Mouse (Mus musculus) G1E (cell line): ENCODE measurements around the gene Prr7. TPM values are rescaled to one million over a fixed set of nuclear protein-coding genes. Genes with fewer than 3 reads are reported as not detected.
"Not testable (repeated sequence)": the region's sequence is repeated elsewhere in the genome, so short reads cannot be mapped to it uniquely, and the experiment has no call there.

Source experiments
- ATAC-seq: 2 replicates; pipeline ENCODE4 v1.8.0; 2016; ENCODE audit warnings: mild to moderate bottlenecking; ENCODE audit not compliant: insufficient number of reproducible peaks, poor library complexity, low FRiP score, severe bottlenecking; ENCODE audit errors: extremely low read depth
- DNase-seq: peaks from one replicate; pipeline ENCODE4 v3.0.0; 2012; ENCODE audit warnings: low spot score
- H3K27me3 ChIP-seq: 2 replicates; pipeline ENCODE4 v1.6.1; 2012; ENCODE audit warnings: mild to moderate bottlenecking, low read length, inconsistent platforms; ENCODE audit not compliant: insufficient read depth
- H3K36me3 ChIP-seq: replicated peaks from 2 replicates; pipeline ENCODE3; 2012; ENCODE audit warnings: mild to moderate bottlenecking, inconsistent platforms
- H3K4me1 ChIP-seq: 2 replicates; pipeline ENCODE4 v1.6.1; 2012; ENCODE audit warnings: low read depth, low read length, inconsistent platforms, mixed read lengths; ENCODE audit not compliant: insufficient read depth
- H3K4me3 ChIP-seq: 2 replicates; pipeline ENCODE4 v1.5.1; 2012; ENCODE audit warnings: low read depth, mild to moderate bottlenecking, inconsistent platforms, low read length, moderate library complexity, mixed read lengths
- H3K9me3 ChIP-seq: replicated peaks from 2 replicates; pipeline ENCODE4 v1.6.1; 2012; ENCODE audit warnings: inconsistent platforms
- CTCF ChIP-seq: IDR thresholded peaks from 2 replicates; pipeline ENCODE4 v1.5.1; 2012; ENCODE audit warnings: low read depth, low read length, inconsistent platforms, mixed read lengths
- GATA1 ChIP-seq: IDR thresholded peaks from 2 replicates; pipeline ENCODE4 v1.6.1; 2012; ENCODE audit warnings: borderline replicate concordance, low read length, inconsistent platforms, mixed read lengths
- GATA2 ChIP-seq: IDR thresholded peaks from 2 replicates; pipeline ENCODE4 v1.6.1; 2012; ENCODE audit warnings: low read depth, low read length, inconsistent platforms, borderline replicate concordance
- POLR2AphosphoS5 ChIP-seq: IDR thresholded peaks from 2 replicates; pipeline ENCODE4 v1.6.1; 2012; ENCODE audit warnings: low read depth, low read length, inconsistent platforms; ENCODE audit not compliant: insufficient replicate concordance
- TAL1 ChIP-seq: conservative IDR thresholded peaks from 2 replicates; pipeline ENCODE4 v1.6.1; 2012; ENCODE audit warnings: low read depth, low read length, inconsistent platforms, mixed read lengths
- polyA plus RNA-seq: library from polyadenylated mRNA; stranded (reverse); fragments of >175 nt; gene quantifications from 2 replicates; pipeline ENCODE4 v1.2.3, GENCODE M21; 2012
- total RNA-seq, 2 experiments: library from RNA; stranded (forward) in 1 of 2; stranded (reverse) in 1 of 2; fragments of 200-1000 nt in 1 of 2; fragments of >200 nt in 1 of 2; fragmentation: Nextera tagmentation in 1 of 2; gene quantifications; 2 replicates each; pipeline ENCODE4 v1.2.3; 2014 to 2017

The Prr7 gene
- total and polyA plus RNA-seq, 3 experiments: 0.44 to 1.6 TPM; not detected in 1

DNA sequence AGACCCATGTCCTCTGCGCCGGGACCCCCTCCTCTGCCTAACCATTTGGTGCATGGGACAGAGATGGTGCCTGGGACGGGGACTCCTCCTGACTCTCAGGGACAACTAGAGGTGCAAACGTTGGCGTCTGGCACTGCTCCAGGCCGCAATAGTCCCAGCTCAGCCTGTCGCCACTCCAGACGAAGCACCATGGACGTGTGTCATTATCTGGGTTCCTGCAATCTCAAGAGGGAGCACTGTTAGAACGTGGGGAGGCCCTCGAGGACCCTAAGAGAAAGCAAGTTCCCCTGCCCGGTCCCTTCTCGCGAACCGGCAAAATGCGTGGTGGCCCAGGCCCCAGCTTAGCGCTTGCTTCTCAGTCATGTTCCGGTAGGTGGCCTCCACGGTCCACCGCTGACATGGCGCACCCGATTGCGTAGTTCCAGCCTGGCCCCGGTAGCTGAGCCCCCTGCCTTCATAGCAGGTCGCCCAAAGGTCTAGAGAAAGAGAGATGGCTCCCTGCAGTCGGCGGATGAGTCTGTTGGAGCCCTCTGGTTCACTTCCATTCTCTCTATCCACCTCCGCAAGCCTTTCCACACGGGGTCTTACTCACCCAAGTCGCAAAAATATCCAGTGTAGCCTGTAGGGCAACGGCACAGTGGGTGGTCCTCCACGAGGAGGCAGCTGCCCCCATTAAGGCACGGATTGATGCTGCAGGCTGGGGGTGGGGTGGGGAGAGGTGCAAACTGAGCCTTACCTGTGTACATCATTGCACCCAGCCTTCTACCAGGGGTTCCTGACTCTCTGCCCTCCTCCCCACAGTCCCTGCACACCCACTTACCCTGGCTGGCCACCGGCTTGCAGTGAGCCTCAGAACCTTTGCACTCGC is 42.9 kb upstream of the Prr7 start:
- H3K4me3 ChIP-seq: no peak overlapping the region
- no peak for TF ChIP-seq TAL1
- no peak for TF ChIP-seq POLR2AphosphoS5
- no peak for TF ChIP-seq GATA1
- no peak for TF ChIP-seq GATA2
- TF ChIP-seq CTCF: no peak
- H3K4me1 ChIP-seq: peaks cover 5% of the 10 kb centered on the region
- peaks cover 32% of the 10 kb centered on the region for H3K27me3 ChIP-seq
- no peaks in the 10 kb centered on the region for H3K9me3 ChIP-seq
- ATAC-seq: no peak
- no peak for DNase-seq
- H3K36me3 ChIP-seq: no peaks in the 10 kb centered on the region

DNA sequence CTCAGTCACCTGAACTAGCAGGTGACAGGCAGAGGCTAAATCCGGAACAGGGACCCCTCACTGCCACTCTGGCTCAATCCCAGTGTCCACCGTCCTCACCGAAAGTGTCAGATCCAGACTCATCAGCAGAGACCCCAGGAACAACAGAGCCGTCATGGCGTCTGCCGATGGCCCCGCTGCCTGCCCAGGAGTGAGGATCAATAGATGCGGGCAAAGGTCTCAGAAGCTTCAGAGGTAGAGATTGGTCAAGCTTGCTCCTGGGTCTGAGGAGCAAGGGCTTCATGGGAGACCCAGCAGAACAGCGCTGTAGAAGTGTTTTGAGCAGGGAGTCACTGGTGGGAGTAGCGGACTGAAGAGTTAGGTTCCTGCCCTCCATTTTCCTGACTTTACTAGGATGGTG is 37.5 kb upstream of the Prr7 start, which contains the start of gene F12:
TSS of gene F12 (minus strand) at position 181 of the 400 bp plus-strand sequence.
- H3K4me3 ChIP-seq: no peak within 1 kb of the TSS
- no peaks in the 10 kb centered on the region for H3K9me3 ChIP-seq
- DNase-seq (no peak), ATAC-seq (no peak)
- H3K36me3 ChIP-seq: no peaks in the 10 kb centered on the region
- TF ChIP-seq TAL1: no peak
- no peak for TF ChIP-seq POLR2AphosphoS5
- TF ChIP-seq GATA1: no peak
- no peak for TF ChIP-seq GATA2
- TF ChIP-seq CTCF: no peak
- peaks cover 44% of the 10 kb centered on the region for H3K27me3 ChIP-seq
- H3K4me1 ChIP-seq: peaks cover 4% of the 10 kb centered on the region

DNA sequence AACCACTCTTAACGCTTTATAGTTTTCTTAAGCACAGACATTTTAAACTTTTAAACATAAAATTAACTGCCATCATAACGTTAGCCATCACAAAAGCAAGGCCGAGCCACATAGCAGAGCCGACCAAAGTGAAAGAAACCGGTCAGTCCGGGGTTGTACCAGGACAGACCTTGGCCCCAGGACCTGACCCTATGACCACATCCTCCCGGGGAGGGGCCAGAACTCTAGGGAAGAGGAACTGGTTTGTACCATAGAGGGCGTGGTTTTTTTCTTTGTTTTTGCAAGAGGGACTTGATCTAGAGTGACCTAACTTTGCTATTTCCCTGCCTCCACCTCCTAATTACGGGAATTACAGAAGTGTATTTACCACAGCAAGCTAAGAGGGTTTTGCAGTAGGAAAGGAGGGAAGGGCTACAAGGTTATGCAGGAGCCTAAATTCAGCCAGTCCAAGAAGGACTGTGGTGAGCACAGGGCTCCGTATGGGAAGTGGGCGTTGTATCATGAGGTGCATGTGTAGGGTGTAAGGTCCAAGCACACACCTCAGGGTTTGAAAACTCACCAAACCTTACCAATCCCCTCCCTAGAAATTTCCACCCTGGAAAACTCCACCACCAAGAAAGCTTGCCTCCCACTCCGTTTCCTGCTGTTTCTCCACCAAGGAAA is 34.7 kb upstream of the Prr7 start:
- DNase-seq: no peak
- Histone ChIP-seq H3K4me1 (peaks cover 7% of the 10 kb centered on the region), H3K9me3 (no peaks in the 10 kb centered on the region), H3K27me3 (peaks cover 44% of the 10 kb centered on the region), H3K36me3 (no peaks in the 10 kb centered on the region), H3K4me3 (no peak overlapping the region)
- no peak for TF ChIP-seq CTCF
- no peak for TF ChIP-seq TAL1
- no peak for TF ChIP-seq GATA2
- TF ChIP-seq POLR2AphosphoS5: no peak
- TF ChIP-seq GATA1: no peak
- ATAC-seq: no peak

DNA sequence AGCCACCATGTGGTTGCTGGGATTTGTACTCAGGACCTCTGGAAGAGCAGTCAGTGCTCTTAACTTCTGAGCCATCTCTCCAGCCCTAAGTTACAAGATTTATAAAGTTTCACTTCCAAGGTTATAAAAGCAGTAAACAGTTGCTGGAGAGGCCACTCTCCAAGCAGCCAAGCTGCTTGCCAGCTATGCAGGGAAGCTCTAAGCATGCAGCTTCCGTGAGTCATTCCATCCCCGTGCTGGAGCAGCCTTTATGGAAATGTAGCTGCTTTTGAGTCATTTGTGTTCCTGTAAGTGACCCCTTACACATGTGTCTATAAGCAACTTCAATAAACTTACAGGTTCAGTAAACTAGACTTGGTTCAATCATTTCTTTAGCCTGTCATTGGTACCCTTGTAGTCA is 33.5 kb upstream of the Prr7 start:
- Histone ChIP-seq H3K4me1 (peaks cover 7% of the 10 kb centered on the region), H3K36me3 (no peaks in the 10 kb centered on the region), H3K4me3 (no peak overlapping the region), H3K9me3 (no peaks in the 10 kb centered on the region), H3K27me3 (peaks cover 41% of the 10 kb centered on the region)
- no peak for DNase-seq
- no peak for ATAC-seq
- TF ChIP-seq GATA2 (no peak), TAL1 (no peak), POLR2AphosphoS5 (no peak), GATA1 (no peak), CTCF (no peak)

DNA sequence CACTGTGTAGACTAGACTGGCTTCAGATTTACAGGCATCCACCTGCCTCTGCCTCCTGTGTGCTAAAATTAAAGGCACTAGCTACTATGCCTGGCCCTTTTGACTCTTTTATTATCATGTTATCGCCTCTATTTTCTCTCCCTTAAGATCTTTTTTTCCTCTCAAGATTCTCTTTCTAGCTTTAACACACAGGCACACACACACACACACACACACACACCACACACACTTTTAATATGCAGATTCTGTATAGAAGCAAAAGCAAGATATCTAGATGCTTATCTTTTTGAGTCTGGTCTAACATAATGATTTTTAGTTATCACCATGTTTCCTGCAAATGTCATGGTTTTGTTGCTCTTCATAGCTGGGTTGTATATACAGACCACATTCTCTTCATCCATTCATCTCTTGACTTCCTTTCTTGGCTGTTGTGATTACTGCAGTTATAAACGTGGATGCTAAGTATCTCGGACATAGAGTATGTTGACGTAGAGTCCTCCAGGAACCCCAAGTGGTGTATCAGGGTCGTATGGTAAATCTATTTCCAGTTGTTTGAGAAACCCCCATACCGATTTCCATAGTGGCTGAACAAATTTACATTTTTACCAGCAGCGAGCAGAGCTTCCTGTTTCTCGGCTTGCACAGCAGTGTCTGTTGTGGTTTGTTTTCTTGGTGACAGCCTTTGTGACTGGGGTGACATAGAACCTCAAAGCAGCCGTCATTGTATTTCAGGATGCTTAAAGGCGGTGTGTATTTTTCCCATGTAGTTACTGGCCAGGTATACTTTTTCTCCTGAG is 32.0 kb upstream of the Prr7 start:
- ATAC-seq: no peak

DNA sequence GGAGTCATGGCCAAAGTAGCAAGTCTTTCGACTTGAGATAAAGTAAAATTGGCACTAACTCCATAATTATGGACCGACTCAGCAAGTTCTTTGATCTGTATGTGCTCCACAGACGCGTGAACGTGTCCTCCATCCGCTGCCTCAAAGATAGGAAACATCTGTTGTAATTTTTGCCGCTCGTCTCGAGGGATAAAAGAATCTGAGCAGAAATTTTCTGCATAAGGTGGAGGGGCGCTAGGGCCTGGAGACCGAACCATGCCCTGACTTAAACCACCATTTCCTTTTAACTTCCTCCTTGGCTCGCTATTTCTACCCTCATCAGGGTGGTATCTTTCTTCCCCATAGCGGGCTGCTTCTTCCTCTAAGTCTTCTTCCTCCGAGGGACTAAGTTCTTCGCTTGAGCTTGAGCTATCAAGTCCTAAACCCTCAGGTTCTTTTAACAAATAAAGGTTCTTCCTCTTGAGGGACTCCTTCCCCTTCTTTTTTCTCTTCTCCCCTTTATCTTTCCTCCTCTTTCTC is 26.9 kb upstream of the Prr7 start:
- peaks cover 20% of the 10 kb centered on the region for H3K27me3 ChIP-seq
- not testable (repeated sequence) for H3K9me3 ChIP-seq, H3K36me3 ChIP-seq, H3K4me1 ChIP-seq, H3K4me3 ChIP-seq, ATAC-seq, DNase-seq

More for the DNA sequence above, 32.0 kb upstream of the Prr7 start:
- H3K4me3 ChIP-seq: no peak overlapping the region
- TF ChIP-seq TAL1: no peak
- H3K27me3 ChIP-seq: peaks cover 28% of the 10 kb centered on the region
- DNase-seq: no peak
- H3K4me1 ChIP-seq: peaks cover 7% of the 10 kb centered on the region
- H3K36me3 ChIP-seq: no peaks in the 10 kb centered on the region
- no peaks in the 10 kb centered on the region for H3K9me3 ChIP-seq
